Mouse (Mus musculus): ENCODE results near the gene Orai2.

DNA sequence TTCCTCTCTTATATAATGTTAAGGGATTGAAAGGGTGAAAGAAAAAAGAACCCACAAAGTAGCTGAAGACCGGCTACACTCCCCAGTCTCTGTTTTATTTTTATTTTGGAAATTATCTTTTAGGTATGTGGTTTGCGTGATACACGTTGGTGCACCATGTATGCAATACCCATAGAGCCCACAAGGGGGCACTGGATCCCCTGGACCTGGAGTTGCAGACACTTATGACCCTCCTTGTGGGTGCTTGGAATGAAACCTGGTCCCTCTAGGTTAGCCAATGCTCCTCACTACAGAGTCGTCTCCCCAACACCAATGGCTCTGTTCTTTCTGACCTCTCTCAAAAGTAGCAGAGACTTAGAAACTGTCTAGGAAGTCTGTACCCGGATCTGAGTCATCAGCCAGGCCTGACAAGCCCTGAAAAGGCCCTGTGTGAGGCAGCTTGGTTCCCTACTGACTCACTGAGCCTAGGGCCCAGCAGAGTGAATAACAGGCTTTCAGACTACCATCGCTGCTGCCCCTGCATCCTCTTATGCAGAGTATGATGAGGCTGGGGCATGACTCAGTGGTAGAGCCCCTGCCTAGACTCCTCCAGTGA lies 27.3 kb downstream of the Orai2 start:
- no peak for TF ChIP-seq CTCF (IDR thresholded peaks at IDR 0.05; ENCODE audit: control insufficient read depth, insufficient read depth, insufficient read length)
- TF ChIP-seq MAX (IDR thresholded peaks at IDR 0.05), result no peak
- no peak for TF ChIP-seq USF1 (IDR thresholded peaks at IDR 0.05; ENCODE audit: low read depth)
- TF ChIP-seq MYOD1 (IDR thresholded peaks at IDR 0.05; ENCODE audit: control insufficient read depth, insufficient read length, low read depth), result no peak
- no peak for TF ChIP-seq MYOG (IDR thresholded peaks at IDR 0.05; ENCODE audit: control insufficient read depth, extremely low read depth, insufficient read length)
- TF ChIP-seq FOSL1 (IDR thresholded peaks at IDR 0.05; ENCODE audit: insufficient read depth, low read length, poor library complexity, severe bottlenecking), result no peak

All from C2C12 (cell line).